Mouse (Mus musculus) midbrain, embryonic 14.5 days (tissue): ENCODE data around the gene Thap7. TPM values are rescaled to one million over a fixed set of nuclear protein-coding genes. Genes with fewer than 3 reads are reported as not detected.
"Not testable (repeated sequence)": the region's sequence is repeated elsewhere in the genome, so short reads cannot be mapped to it uniquely, and the experiment has no call there.

Source experiments
- ATAC-seq: fragments of 200-750 bp; cut with Nextera tagmentation; 2 replicates; pipeline ENCODE4 v1.8.0; 2017; ENCODE audit warnings: moderate number of reproducible peaks, moderate library complexity; ENCODE audit not compliant: low FRiP score, low TSS enrichment
- DNase-seq: peaks from one replicate; pipeline ENCODE4 v3.0.0-alpha.2; 2015
- H3K27ac ChIP-seq: fragments of 300-500 bp; sonication (generic); replicated peaks from 2 replicates; pipeline ENCODE4 v1.5.1; 2014; ENCODE audit warnings: mild to moderate bottlenecking, low read depth, low read length, moderate library complexity
- H3K27me3 ChIP-seq: fragments of 300-500 bp; sonication (generic); 2 replicates; pipeline ENCODE4 v1.6.1; 2014; ENCODE audit warnings: low read length, control low read depth, mixed read lengths; ENCODE audit not compliant: control insufficient read depth, insufficient read depth
- H3K36me3 ChIP-seq: fragments of 300-500 bp; sonication (generic); 2 replicates; pipeline ENCODE4 v1.6.1; 2014; ENCODE audit warnings: low read length, control low read depth; ENCODE audit not compliant: control insufficient read depth, insufficient read depth
- H3K4me1 ChIP-seq: fragments of 300-500 bp; sonication (generic); 2 replicates; pipeline ENCODE4 v1.6.1; 2014; ENCODE audit warnings: mild to moderate bottlenecking, antibody characterized with exemption, low read length, control low read depth; ENCODE audit not compliant: control insufficient read depth, insufficient read depth
- H3K4me2 ChIP-seq: fragments of 300-500 bp; sonication (generic); 2 replicates; pipeline ENCODE4 v1.6.1; 2014; ENCODE audit warnings: mild to moderate bottlenecking, low read length, moderate library complexity
- H3K4me3 ChIP-seq: fragments of 300-500 bp; sonication (generic); replicated peaks from 2 replicates; pipeline ENCODE4 v1.5.1; 2014; ENCODE audit warnings: low read depth, low read length
- H3K9ac ChIP-seq: fragments of 300-500 bp; sonication (generic); replicated peaks from 2 replicates; pipeline ENCODE4 v1.6.1; 2014; ENCODE audit warnings: mild to moderate bottlenecking, low read length, moderate library complexity
- H3K9me3 ChIP-seq: fragments of 300-500 bp; sonication (generic); 2 replicates; pipeline ENCODE4 v1.6.1; 2016; ENCODE audit warnings: low read length, control low read depth, mixed read lengths; ENCODE audit not compliant: control insufficient read depth
- WGBS: fragments of 180-500 bp; shearing (Covaris S2); extraction: QIAGEN DNeasy Blood & Tissue Kit; methylation state at CpG from one replicate; pipeline ENCODE4 v1.1.7; 2014; 5-methylcytosine and 5-hydroxymethylcytosine counted together
- polyA plus RNA-seq: library from polyadenylated mRNA; unstranded; fragments of >200 nt; fragmentation: Nextera tagmentation; extraction: Ambion mirVana; gene quantifications from 2 replicates; pipeline ENCODE4 v1.2.1, GENCODE M21; 2014

Gene Thap7
- polyA plus RNA-seq, 1 experiment from 2014 or later, result 62.1 TPM

- ATAC-seq (no peak), DNase-seq (no peak)
- H3K27me3 ChIP-seq, result no peaks in the 10 kb centered on the region
- H3K4me1 ChIP-seq, result peaks cover 8% of the 10 kb centered on the region
- no peaks in the 10 kb centered on the region for H3K9me3 ChIP-seq
- WGBS, result 89% methylated on average over 3 of the region's 3 CpGs
- H3K27ac ChIP-seq, result no peak overlapping the region
- H3K36me3 ChIP-seq, result peaks cover 80% of the 10 kb centered on the region
- H3K4me2 ChIP-seq, result no peak overlapping the region
- H3K4me3 ChIP-seq, result no peak overlapping the region
- no peak overlapping the region for H3K9ac ChIP-seq
These were observed 5.4 kb downstream of the Thap7 start for GRCm38 (mm10) chr16:17525524-17525923.

GRCm38 (mm10) chr16:17524156-17524555, 6.8 kb downstream of the Thap7 start:
- H3K9ac ChIP-seq, result no peak overlapping the region
- H3K4me1 ChIP-seq, result no peaks in the 10 kb centered on the region
- H3K27ac ChIP-seq, result no peak overlapping the region
- no peaks in the 10 kb centered on the region for H3K9me3 ChIP-seq
- no peak overlapping the region for H3K4me3 ChIP-seq
- 93% methylated on average over 11 of the region's 11 CpGs for WGBS
- peaks cover 94% of the 10 kb centered on the region for H3K36me3 ChIP-seq
- no peak for DNase-seq
- ATAC-seq, result no peak
- H3K4me2 ChIP-seq, result no peak overlapping the region
- H3K27me3 ChIP-seq, result no peaks in the 10 kb centered on the region

- Histone ChIP-seq H3K27me3 (no peaks in the 10 kb centered on the region), H3K9ac (no peak overlapping the region), H3K27ac (no peak overlapping the region), H3K4me3 (no peak overlapping the region), H3K4me2 (no peak overlapping the region), H3K9me3 (no peaks in the 10 kb centered on the region), H3K4me1 (no peaks in the 10 kb centered on the region), H3K36me3 (peaks cover 92% of the 10 kb centered on the region)
- WGBS, result 86% methylated on average over 2 of the region's 2 CpGs
- ATAC-seq (no peak), DNase-seq (no peak)
These were observed 12.0 kb downstream of the Thap7 start for GRCm38 (mm10) chr16:17518910-17519309.

- no peak overlapping the region for H3K4me2 ChIP-seq
- DNase-seq (no peak), ATAC-seq (no peak)
- 95% methylated on average over 4 of the region's 4 CpGs for WGBS
- H3K36me3 ChIP-seq, result peaks cover 45% of the 10 kb centered on the region
- no peaks in the 10 kb centered on the region for H3K27me3 ChIP-seq
- no peak overlapping the region for H3K27ac ChIP-seq
- no peak overlapping the region for H3K4me3 ChIP-seq
- peaks cover 18% of the 10 kb centered on the region for H3K4me1 ChIP-seq
- H3K9me3 ChIP-seq, result no peaks in the 10 kb centered on the region
- no peak overlapping the region; the same call in 1 of the 2 replicates for H3K9ac ChIP-seq
These were observed 19.5 kb downstream of the Thap7 start for GRCm38 (mm10) chr16:17511431-17511830.

GRCm38 (mm10) chr16:17510686-17511085, 20.2 kb downstream of the Thap7 start:
- Histone ChIP-seq H3K4me1 (peaks cover 18% of the 10 kb centered on the region), H3K9ac (no peak overlapping the region), H3K27me3 (no peaks in the 10 kb centered on the region), H3K27ac (no peak overlapping the region), H3K9me3 (no peaks in the 10 kb centered on the region), H3K36me3 (peaks cover 38% of the 10 kb centered on the region), H3K4me3 (no peak overlapping the region), H3K4me2 (no peak overlapping the region)
- no peak for DNase-seq
- WGBS, result 98% methylated on average over 2 of the region's 2 CpGs
- no peak for ATAC-seq

- H3K36me3 ChIP-seq, result peaks cover 33% of the 10 kb centered on the region
- H3K4me3 ChIP-seq, result peak overlapping the region; percentile 83
- WGBS, result 98% methylated on average over 2 of the region's 2 CpGs
- no peaks in the 10 kb centered on the region for H3K27me3 ChIP-seq
- H3K4me2 ChIP-seq, result peak overlapping the region; percentile 85
- H3K9ac ChIP-seq, result no peak overlapping the region; the same call in 1 of the 2 replicates
- H3K4me1 ChIP-seq, result peaks cover 18% of the 10 kb centered on the region
- DNase-seq (no peak), ATAC-seq (no peak)
- H3K27ac ChIP-seq, result no peak overlapping the region
- H3K9me3 ChIP-seq, result no peaks in the 10 kb centered on the region
These were observed 20.8 kb downstream of the Thap7 start for GRCm38 (mm10) chr16:17510143-17510542.

- peak overlapping the region; percentile 85 for H3K4me2 ChIP-seq
- peak overlapping the region; percentile 83 for H3K4me3 ChIP-seq
- H3K36me3 ChIP-seq, result peaks cover 27% of the 10 kb centered on the region
- H3K9ac ChIP-seq, result peak overlapping the region; percentile 84
- ATAC-seq, result no peak
- no peak for DNase-seq
- no peaks in the 10 kb centered on the region for H3K27me3 ChIP-seq
- 15% methylated on average over 9 of the region's 9 CpGs for WGBS
- H3K4me1 ChIP-seq, result peaks cover 18% of the 10 kb centered on the region
- no peaks in the 10 kb centered on the region for H3K9me3 ChIP-seq
- H3K27ac ChIP-seq, result peak overlapping the region; percentile 92
These were observed 21.7 kb downstream of the Thap7 start for GRCm38 (mm10) chr16:17509240-17509597.

GRCm38 (mm10) chr16:17508546-17509239, 22.2 kb downstream of the Thap7 start, which contains the start of gene Lztr1:
Gene Lztr1, plus strand, starts transcription at chr16:17508688.
- no peaks in the 10 kb centered on the region for H3K9me3 ChIP-seq
- H3K4me1 ChIP-seq, result peaks cover 18% of the 10 kb centered on the region
- peak within 1 kb of the TSS; percentile 84 for H3K9ac ChIP-seq
- H3K27ac ChIP-seq, result peak within 1 kb of the TSS; percentile 92
- ATAC-seq (peak; percentile 96), DNase-seq (peak; percentile 96)
- no peaks in the 10 kb centered on the region for H3K27me3 ChIP-seq
- H3K4me2 ChIP-seq, result peak within 1 kb of the TSS; percentile 85
- under 1% methylated on average over 50 of the region's 50 CpGs for WGBS
- peak within 1 kb of the TSS; percentile 83 for H3K4me3 ChIP-seq
- peaks cover 24% of the 10 kb centered on the region for H3K36me3 ChIP-seq

- H3K9me3 ChIP-seq, ATAC-seq, DNase-seq, H3K27me3 ChIP-seq: not testable (repeated sequence)
- H3K4me3 ChIP-seq, result peak overlapping the region; percentile 83
- H3K4me2 ChIP-seq, result peak overlapping the region; percentile 85
- H3K36me3 ChIP-seq, result peaks cover 18% of the 10 kb centered on the region
- WGBS, result 31% methylated on average over 3 of the region's 3 CpGs
- H3K4me1 ChIP-seq, result peaks cover 18% of the 10 kb centered on the region
- peak overlapping the region; percentile 92 for H3K27ac ChIP-seq
- H3K9ac ChIP-seq, result peak overlapping the region; percentile 84
These were observed 22.9 kb downstream of the Thap7 start for GRCm38 (mm10) chr16:17508031-17508430.
